Comparison of ENCODE assay signal across 8 mouse cellular contexts in the genomic region with DNA sequence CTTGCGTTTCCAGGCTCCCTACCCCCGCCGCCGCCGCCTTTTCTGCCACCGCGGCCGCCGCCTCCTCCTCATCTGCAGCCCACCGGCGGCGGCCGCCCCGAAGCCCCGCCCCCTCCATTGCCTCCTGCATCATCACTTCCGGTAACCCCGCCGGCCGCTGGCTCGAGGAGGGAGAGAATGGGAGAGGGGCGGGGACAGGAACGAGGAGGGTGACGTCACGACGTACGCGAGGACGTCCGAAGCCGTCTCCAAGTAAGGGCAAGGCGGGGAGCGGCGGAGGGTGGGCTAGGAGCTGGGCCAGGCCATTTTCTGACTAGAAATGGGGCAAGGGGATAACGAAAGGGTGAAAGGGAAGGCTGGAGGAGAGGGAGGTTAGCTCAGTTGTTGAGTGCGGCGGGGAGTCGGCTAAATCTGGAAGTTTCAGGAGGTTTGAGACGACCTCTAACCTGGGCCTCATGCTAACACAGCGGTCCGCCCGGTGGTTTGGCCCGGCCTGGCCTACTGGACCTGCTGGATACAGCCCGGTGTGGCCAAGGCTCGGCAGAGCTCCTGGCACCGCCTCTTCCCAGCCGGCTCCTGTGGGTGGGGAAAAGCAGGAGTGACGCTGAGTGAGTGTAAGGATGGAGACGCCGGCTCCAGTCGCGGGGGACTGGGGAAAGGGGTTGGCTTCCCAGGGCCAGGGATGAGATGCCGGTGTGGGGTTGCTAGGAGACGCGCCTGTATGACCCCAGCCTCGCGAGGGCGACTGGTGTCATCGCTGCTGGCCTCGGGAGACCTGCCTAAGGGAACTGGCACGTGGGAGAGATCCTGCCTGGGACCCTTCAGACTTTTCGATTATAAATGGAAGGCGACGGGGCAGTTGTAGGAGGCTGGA. TPM values are rescaled to one million over a fixed set of nuclear protein-coding genes. Genes with fewer than 3 reads are reported as not detected.
DNase-seq lines count a peak whose midpoint lies in the region; ATAC-seq and TF ChIP-seq lines count a peak whose summit lies in the region.

Gene Lyrm1 (plus strand): TSS at position 223 of the 874 bp plus-strand sequence.
Gene Dcun1d3 (minus strand): TSS at position 660 of the 874 bp plus-strand sequence.

- TF ChIP-seq POLR2A in brain, embryonic 14.5 days (IDR thresholded peaks at IDR 0.05; ENCODE audit: borderline replicate concordance, extremely low read depth, insufficient read depth, insufficient read length, poor library complexity, severe bottlenecking): peak; percentile 58

- TF ChIP-seq CTCF in C2C12 (IDR thresholded peaks at IDR 0.05; ENCODE audit: control insufficient read depth, insufficient read depth, insufficient read length): no peak
- no peak for TF ChIP-seq CTCF in brain, embryonic 14.5 days (IDR thresholded peaks at IDR 0.05; ENCODE audit: borderline replicate concordance, extremely low read depth, insufficient read depth, insufficient read length)

- ATAC-seq in heart, embryonic 13.5 days (ENCODE audit: extremely low read depth, insufficient number of reproducible peaks, low FRiP score, low TSS enrichment): peak; percentile 98
- peak; percentile 98 for ATAC-seq in liver, embryonic 12.5 days
- ATAC-seq in stomach, embryonic 15.5 days (ENCODE audit: insufficient read depth, low FRiP score, low read depth): peak; percentile 99

- under 1% methylated on average over 63 of the region's 63 CpGs for WGBS in heart, embryonic 13.5 days
- under 1% methylated on average over 63 of the region's 63 CpGs for WGBS in liver, embryonic 12.5 days (ENCODE audit: insufficient replicate concordance)
- WGBS in stomach, embryonic 15.5 days: under 1% methylated on average over 63 of the region's 63 CpGs

- peak within 1 kb of the TSS; percentile 85 for H3K4me2 ChIP-seq in heart, embryonic 13.5 days
- peak within 1 kb of the TSS; percentile 90 for H3K4me2 ChIP-seq in liver, embryonic 12.5 days
- peak within 1 kb of the TSS; percentile 85 for H3K4me2 ChIP-seq in stomach, embryonic 15.5 days

- H3K79me2 ChIP-seq in C2C12 (ENCODE audit: control insufficient read depth, insufficient read depth): peaks cover 44% of the 10 kb centered on the region

- peak within 1 kb of the TSS; percentile 61 for H3ac ChIP-seq in C2C12 (ENCODE audit: control insufficient read depth, insufficient read length, low read depth)

- H3K4me3 ChIP-seq in C2C12 (ENCODE audit: insufficient read depth, poor library complexity, severe bottlenecking): peak within 1 kb of the TSS; percentile 61
- peak within 1 kb of the TSS; percentile 77 for H3K4me3 ChIP-seq in erythroblast, embryonic 14.5 days (replicated peaks)
- peak within 1 kb of the TSS; percentile 84 for H3K4me3 ChIP-seq in heart, embryonic 13.5 days
- H3K4me3 ChIP-seq in liver, embryonic 12.5 days: peak within 1 kb of the TSS; percentile 72
- H3K4me3 ChIP-seq in stomach, embryonic 15.5 days (replicated peaks): peak within 1 kb of the TSS; percentile 76

- H3K36me3 ChIP-seq in C2C12 (ENCODE audit: control insufficient read depth, insufficient read depth): peaks cover 5% of the 10 kb centered on the region
- no peaks in the 10 kb centered on the region for H3K36me3 ChIP-seq in erythroblast, embryonic 14.5 days (ENCODE audit: control insufficient read depth)
- no peaks in the 10 kb centered on the region for H3K36me3 ChIP-seq in heart, embryonic 13.5 days
- H3K36me3 ChIP-seq in liver, embryonic 12.5 days: no peaks in the 10 kb centered on the region
- no peaks in the 10 kb centered on the region for H3K36me3 ChIP-seq in stomach, embryonic 15.5 days

- H3K9ac ChIP-seq in heart, embryonic 13.5 days: peak within 1 kb of the TSS; percentile 95
- H3K9ac ChIP-seq in liver, embryonic 12.5 days: peak within 1 kb of the TSS; percentile 82
- peak within 1 kb of the TSS; percentile 58 for H3K9ac ChIP-seq in stomach, embryonic 15.5 days

- peaks cover 19% of the 10 kb centered on the region for H3K79me3 ChIP-seq in C2C12 (ENCODE audit: low read depth)

- DNase-seq in brain, embryonic 14.5 days (ENCODE audit: low read depth): peak; percentile 100
- DNase-seq in kidney, postnatal 10 days: peak; percentile 99
- DNase-seq in natural killer cell, adult 2 months (ENCODE audit: low spot score in 2 of 2): peak; percentile 95

- peaks cover 38% of the 10 kb centered on the region for H3K4me1 ChIP-seq in erythroblast, embryonic 14.5 days (ENCODE audit: control insufficient read depth)
- peaks cover 28% of the 10 kb centered on the region for H3K4me1 ChIP-seq in heart, embryonic 13.5 days
- peaks cover 55% of the 10 kb centered on the region for H3K4me1 ChIP-seq in liver, embryonic 12.5 days
- no peaks in the 10 kb centered on the region for H3K4me1 ChIP-seq in stomach, embryonic 15.5 days

- H3K27ac ChIP-seq in heart, embryonic 13.5 days (replicated peaks): peak within 1 kb of the TSS; percentile 88
- H3K27ac ChIP-seq in liver, embryonic 12.5 days: peak within 1 kb of the TSS; percentile 73
- peak within 1 kb of the TSS; percentile 95 for H3K27ac ChIP-seq in stomach, embryonic 15.5 days

- no peaks in the 10 kb centered on the region for H3K9me3 ChIP-seq in erythroblast, embryonic 14.5 days (ENCODE audit: control insufficient read depth, low read length)
- H3K9me3 ChIP-seq in heart, embryonic 13.5 days: no peaks in the 10 kb centered on the region
- H3K9me3 ChIP-seq in liver, embryonic 12.5 days (replicated peaks): no peaks in the 10 kb centered on the region
- no peaks in the 10 kb centered on the region for H3K9me3 ChIP-seq in stomach, embryonic 15.5 days

- no peaks in the 10 kb centered on the region for H3K27me3 ChIP-seq in C2C12 (ENCODE audit: control insufficient read depth, insufficient read depth, insufficient read length)
- no peaks in the 10 kb centered on the region for H3K27me3 ChIP-seq in erythroblast, embryonic 14.5 days (ENCODE audit: control insufficient read depth)
- H3K27me3 ChIP-seq in heart, embryonic 13.5 days (replicated peaks): no peaks in the 10 kb centered on the region
- H3K27me3 ChIP-seq in liver, embryonic 12.5 days (replicated peaks): no peaks in the 10 kb centered on the region
- H3K27me3 ChIP-seq in stomach, embryonic 15.5 days (replicated peaks): no peaks in the 10 kb centered on the region

TF ChIP-seq in C2C12, 6 proteins besides CTCF, POLR2A, EP300 and RAD21:
- TF ChIP-seq MAX (IDR thresholded peaks at IDR 0.05) (peak; percentile 25), USF1 (IDR thresholded peaks at IDR 0.05; ENCODE audit: low read depth) (no peak)

RNA-seq across cellular contexts. Expression of gene Lyrm1, which starts in this region (rescaled TPM):
- 2.2 TPM for polyA plus RNA-seq in C2C12 (2012; fragmentation: generic; extraction: Trizol)
- polyA plus RNA-seq in brain, embryonic 14.5 days (2012; rRNA removed): 11.2 and 11.3 TPM in 2 replicates
- polyA plus RNA-seq in erythroblast, embryonic 14.5 days (2012): 0.17 and 0.22 TPM in 2 replicates
- polyA plus RNA-seq in heart, embryonic 13.5 days (2015; fragmentation: Nextera tagmentation; extraction: Ambion mirVana): 8.2 TPM in 2 replicates
- polyA plus RNA-seq in liver, embryonic 12.5 days (2016; fragmentation: Nextera tagmentation; extraction: Ambion mirVana): 4.3 and 4.6 TPM in 2 replicates
- 6.9 and 7.8 TPM in 2 replicates for polyA plus RNA-seq in stomach, embryonic 15.5 days (2015; fragmentation: Nextera tagmentation; extraction: Ambion mirVana)

RNA-seq across cellular contexts. Expression of gene Dcun1d3, which starts in this region (rescaled TPM):
- 4.9 TPM for polyA plus RNA-seq in C2C12 (2012; fragmentation: generic; extraction: Trizol)
- polyA plus RNA-seq in brain, embryonic 14.5 days (2012; rRNA removed): 8.9 and 10.7 TPM in 2 replicates
- polyA plus RNA-seq in erythroblast, embryonic 14.5 days (2012): 0.36 and 0.43 TPM in 2 replicates
- polyA plus RNA-seq in heart, embryonic 13.5 days (2015; fragmentation: Nextera tagmentation; extraction: Ambion mirVana): 6.4 and 7.3 TPM in 2 replicates
- 3.1 and 3.5 TPM in 2 replicates for polyA plus RNA-seq in liver, embryonic 12.5 days (2016; fragmentation: Nextera tagmentation; extraction: Ambion mirVana)
- 9.0 and 9.8 TPM in 2 replicates for polyA plus RNA-seq in stomach, embryonic 15.5 days (2015; fragmentation: Nextera tagmentation; extraction: Ambion mirVana)

Comparison
In these comparisons a context has a peak if more than half of its experiments do, and no peak if none do; other contexts are left out.
1. Peak in every context shown above with its lines: DNase-seq, ATAC-seq, H3K4me3 ChIP-seq and H3K27ac ChIP-seq.